Mouse (Mus musculus): ENCODE data around the gene Ptafr.

DNA sequence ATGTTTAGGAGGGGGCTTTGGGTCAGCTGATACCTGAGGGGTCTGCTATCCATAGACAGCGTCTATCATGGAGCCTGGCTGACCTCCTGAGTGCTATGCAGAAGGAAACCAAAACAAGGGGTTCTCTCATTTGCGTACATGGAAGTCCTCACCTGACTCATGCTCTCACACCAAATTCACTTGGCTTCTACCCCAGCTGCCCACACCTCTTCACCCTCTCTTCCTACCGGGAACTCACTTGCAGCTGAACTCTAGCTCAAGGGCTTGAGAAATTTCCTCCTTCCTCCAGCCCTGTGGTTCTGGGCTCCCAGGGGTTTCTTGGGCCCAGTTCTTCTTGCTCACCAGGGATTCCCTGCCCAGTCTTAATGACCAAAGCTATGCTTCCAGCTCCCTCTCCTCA lies 606 bp upstream of the Ptafr start:
- TF ChIP-seq CTCF (IDR thresholded peaks at IDR 0.05; ENCODE audit: control insufficient read depth, insufficient read depth, insufficient replicate concordance, low read depth, low read length) (no peak), POLR2A (IDR thresholded peaks at IDR 0.05; ENCODE audit: control insufficient read depth, low read depth, low read length) (no peak)

Data from testis, adult 2 months (tissue).